Mouse (Mus musculus) stomach, embryonic 16.5 days (tissue): ENCODE results near the gene Ugt1a5. TPM values are rescaled to one million over a fixed set of nuclear protein-coding genes. Genes with fewer than 3 reads are reported as not detected.

ENCODE experiments used
- ATAC-seq: fragments of 200-750 bp; cut with Nextera tagmentation; 2 replicates; pipeline ENCODE4 v1.8.0; 2017; ENCODE audit warnings: moderate number of reproducible peaks, moderate TSS enrichment; ENCODE audit not compliant: insufficient read depth, low FRiP score
- H3K27ac ChIP-seq: fragments of 300-500 bp; sonication (generic); 2 replicates; pipeline ENCODE4 v1.5.1; 2014; ENCODE audit warnings: low read length
- H3K27me3 ChIP-seq: fragments of 300-500 bp; sonication (generic); 2 replicates; pipeline ENCODE4 v1.6.1; 2014; ENCODE audit warnings: low read length, control low read depth, mixed read lengths; ENCODE audit not compliant: control insufficient read depth, insufficient read depth
- H3K36me3 ChIP-seq: fragments of 300-500 bp; sonication (generic); 2 replicates; pipeline ENCODE4 v1.6.1; 2014; ENCODE audit warnings: low read length; ENCODE audit not compliant: control insufficient read depth, insufficient read depth
- H3K4me1 ChIP-seq: fragments of 300-500 bp; sonication (generic); 2 replicates; pipeline ENCODE4 v1.6.1; 2014; ENCODE audit warnings: low read length, control low read depth, mixed read lengths; ENCODE audit not compliant: control insufficient read depth, insufficient read depth
- H3K4me2 ChIP-seq: fragments of 300-500 bp; sonication (generic); 2 replicates; pipeline ENCODE4 v1.6.1; 2014; ENCODE audit warnings: low read depth, low read length, mixed read lengths
- H3K4me3 ChIP-seq: fragments of 300-500 bp; sonication (generic); replicated peaks from 2 replicates; pipeline ENCODE4 v1.5.1; 2014; ENCODE audit warnings: mild to moderate bottlenecking, low read length
- H3K9ac ChIP-seq: fragments of 300-500 bp; sonication (generic); 2 replicates; pipeline ENCODE4 v1.6.1; 2014; ENCODE audit warnings: low read length
- H3K9me3 ChIP-seq: fragments of 300-500 bp; sonication (generic); replicated peaks from 2 replicates; pipeline ENCODE4 v1.6.1; 2016; ENCODE audit warnings: low read length, control low read depth; ENCODE audit not compliant: control insufficient read depth
- WGBS: fragments of 180-500 bp; shearing (Covaris S2); extraction: QIAGEN DNeasy Blood & Tissue Kit; methylation state at CpG from one replicate; pipeline ENCODE4 v1.1.7; 2014; 5-methylcytosine and 5-hydroxymethylcytosine counted together
- polyA plus RNA-seq: library from polyadenylated mRNA; unstranded; fragments of >200 nt; fragmentation: Nextera tagmentation; extraction: Ambion mirVana; gene quantifications from 2 replicates; pipeline ENCODE4 v1.2.1, GENCODE M21; 2015

The Ugt1a5 gene
- polyA plus RNA-seq, 1 experiment from 2014 or later = 0.10 TPM

DNA sequence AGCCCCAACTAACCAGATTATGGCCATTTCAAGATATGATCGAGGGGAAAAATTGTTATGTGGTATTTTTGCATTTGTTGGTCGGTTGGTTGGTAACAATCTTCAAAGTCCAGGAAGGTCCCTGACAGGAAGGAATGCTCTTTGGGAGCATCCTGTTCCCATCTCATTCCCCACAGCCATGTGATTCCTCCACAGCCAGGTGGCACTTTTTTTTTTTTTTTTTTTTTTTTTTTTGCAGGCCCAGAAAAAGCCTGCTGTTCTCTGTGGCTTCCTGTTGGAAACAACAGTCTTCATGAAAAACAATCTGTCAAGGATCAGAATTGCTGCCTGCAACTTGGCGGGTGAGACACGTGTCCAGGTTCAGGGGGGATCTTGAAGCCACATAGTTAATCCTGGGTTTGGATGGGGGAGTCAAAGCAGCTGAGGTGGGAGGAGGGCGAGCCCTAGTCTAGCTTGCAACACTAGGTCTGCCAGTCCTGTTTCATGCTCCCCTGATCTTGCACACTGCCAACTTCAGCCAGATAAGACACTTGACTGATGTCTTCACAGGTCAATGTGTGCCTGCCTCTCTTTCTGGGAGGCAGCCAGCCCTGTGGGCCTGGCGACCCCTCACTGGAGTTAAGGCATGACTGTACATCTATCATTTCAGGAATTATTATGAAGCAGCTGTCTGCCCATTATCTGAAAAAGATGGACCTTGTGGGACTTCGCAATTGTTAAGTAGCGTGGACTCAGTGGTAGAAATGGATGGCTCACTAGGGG lies 93.2 kb downstream of the Ugt1a5 start:
- H3K36me3 ChIP-seq = peaks cover 39% of the 10 kb centered on the region
- 0 out of 2 replicates have a peak, but pooled peaks have one; percentile 0 for ATAC-seq
- WGBS = 62% methylated on average over 8 of the region's 8 CpGs

DNA sequence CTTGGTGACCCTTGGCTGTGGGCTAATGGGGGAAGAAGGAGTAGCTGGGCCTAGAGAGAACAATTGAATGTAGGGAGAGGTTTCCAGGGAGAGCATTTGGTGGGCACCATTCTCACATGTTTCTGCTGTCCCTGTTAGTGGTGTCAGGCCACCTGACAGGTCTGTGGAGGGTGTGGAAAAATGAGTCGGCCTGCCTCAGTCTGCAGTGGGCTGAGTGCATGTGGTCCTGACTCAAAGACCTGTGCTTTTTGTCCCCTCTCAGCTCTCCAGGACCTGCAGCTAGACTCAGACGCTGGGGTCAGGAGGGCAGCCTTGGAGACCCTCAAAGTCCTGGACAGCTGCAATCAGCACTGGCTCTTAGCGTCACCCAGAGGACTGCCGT lies 93.8 kb downstream of the Ugt1a5 start:
- Histone ChIP-seq H3K4me2 (no peak overlapping the region), H3K27me3 (no peaks in the 10 kb centered on the region), H3K9ac (no peak overlapping the region), H3K9me3 (0 out of 2 replicates have a peak, but pooled peaks cover 3% of the 10 kb centered on the region), H3K4me3 (no peak overlapping the region), H3K36me3 (peaks cover 45% of the 10 kb centered on the region), H3K27ac (peak overlapping the region; percentile 3; the same call in 1 of the 2 replicates), H3K4me1 (peaks cover 18% of the 10 kb centered on the region)
- 67% methylated on average over 4 of the region's 4 CpGs for WGBS
- no peak for ATAC-seq

More for the DNA sequence above, 93.2 kb downstream of the Ugt1a5 start:
- H3K27me3 ChIP-seq = no peaks in the 10 kb centered on the region
- H3K27ac ChIP-seq = peak overlapping the region; percentile 3; the same call in 1 of the 2 replicates
- no peak overlapping the region for H3K4me2 ChIP-seq
- peaks cover 18% of the 10 kb centered on the region for H3K4me1 ChIP-seq
- no peak overlapping the region for H3K4me3 ChIP-seq
- H3K9me3 ChIP-seq = 0 out of 2 replicates have a peak, but pooled peaks cover 5% of the 10 kb centered on the region
- no peak overlapping the region for H3K9ac ChIP-seq

DNA sequence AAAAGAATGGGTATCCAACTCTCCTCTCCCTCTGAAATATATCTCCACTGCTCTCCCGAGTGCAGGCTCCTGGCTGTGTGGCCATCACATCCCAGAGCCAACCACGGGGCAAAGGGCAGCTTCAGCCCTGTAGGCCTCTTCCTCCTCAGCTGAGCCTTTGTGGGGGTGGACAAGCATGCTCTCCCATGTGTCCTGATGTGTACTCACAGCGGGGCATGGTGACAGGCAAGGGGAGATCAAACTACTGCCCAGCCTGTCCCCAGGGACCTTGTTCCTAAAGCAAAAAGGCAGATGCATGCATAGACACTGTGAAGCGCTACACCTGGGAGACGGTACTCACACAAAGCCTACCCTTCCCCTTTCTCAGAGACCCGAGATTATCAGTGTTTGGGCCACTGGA lies 94.3 kb downstream of the Ugt1a5 start:
- Histone ChIP-seq H3K4me3 (no peak overlapping the region), H3K36me3 (peaks cover 49% of the 10 kb centered on the region), H3K9ac (no peak overlapping the region), H3K27ac (no peak overlapping the region), H3K4me2 (no peak overlapping the region), H3K27me3 (no peaks in the 10 kb centered on the region), H3K9me3 (no peaks in the 10 kb centered on the region), H3K4me1 (peaks cover 18% of the 10 kb centered on the region)
- ATAC-seq = peak; percentile 4; the same call in 1 of the 2 replicates
- WGBS = 74% methylated on average over 6 of the region's 6 CpGs

DNA sequence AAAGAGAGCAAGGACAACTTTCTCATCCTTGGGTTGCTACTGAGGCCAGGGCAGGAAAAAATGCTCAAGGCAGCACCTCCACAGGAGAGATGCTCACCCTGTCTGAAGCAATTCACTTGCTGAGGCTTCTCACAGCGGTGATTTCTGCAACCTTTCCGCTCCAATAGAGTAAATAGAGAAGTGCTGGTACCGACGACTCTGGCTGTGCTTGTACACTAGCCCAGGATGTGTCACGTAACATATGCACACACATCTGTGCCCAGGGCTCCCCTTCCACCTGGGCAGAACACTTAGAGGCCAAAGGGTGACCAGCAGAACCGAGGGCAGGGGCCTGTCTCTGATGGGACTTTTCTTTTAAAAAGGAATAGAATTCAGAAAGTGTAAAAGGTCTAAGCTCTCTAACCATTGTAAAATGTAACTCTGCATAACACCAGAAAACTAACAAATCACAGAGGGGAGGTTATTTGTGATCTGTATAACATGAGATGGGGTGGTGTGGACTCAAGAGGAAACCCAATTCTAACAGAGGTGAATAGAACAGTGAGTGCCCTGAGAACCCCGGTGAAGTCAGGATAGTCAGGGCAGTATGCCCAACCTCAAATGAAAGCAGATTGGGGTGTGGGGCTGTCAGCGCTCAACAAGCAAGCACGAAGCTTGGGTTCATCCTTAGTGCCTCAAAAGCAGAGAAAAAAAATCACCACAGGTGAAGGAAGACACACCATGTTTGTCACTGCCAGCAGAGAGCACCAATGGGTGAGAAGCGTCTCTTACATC lies 95.0 kb downstream of the Ugt1a5 start:
- H3K9me3 ChIP-seq = no peaks in the 10 kb centered on the region
- H3K4me1 ChIP-seq = peaks cover 18% of the 10 kb centered on the region
- peaks cover 56% of the 10 kb centered on the region for H3K36me3 ChIP-seq
- no peak for ATAC-seq
- no peak overlapping the region for H3K4me2 ChIP-seq
- no peak overlapping the region for H3K27ac ChIP-seq
- H3K9ac ChIP-seq = no peak overlapping the region
- H3K27me3 ChIP-seq = no peaks in the 10 kb centered on the region
- H3K4me3 ChIP-seq = no peak overlapping the region
- WGBS = 79% methylated on average over 10 of the region's 10 CpGs

DNA sequence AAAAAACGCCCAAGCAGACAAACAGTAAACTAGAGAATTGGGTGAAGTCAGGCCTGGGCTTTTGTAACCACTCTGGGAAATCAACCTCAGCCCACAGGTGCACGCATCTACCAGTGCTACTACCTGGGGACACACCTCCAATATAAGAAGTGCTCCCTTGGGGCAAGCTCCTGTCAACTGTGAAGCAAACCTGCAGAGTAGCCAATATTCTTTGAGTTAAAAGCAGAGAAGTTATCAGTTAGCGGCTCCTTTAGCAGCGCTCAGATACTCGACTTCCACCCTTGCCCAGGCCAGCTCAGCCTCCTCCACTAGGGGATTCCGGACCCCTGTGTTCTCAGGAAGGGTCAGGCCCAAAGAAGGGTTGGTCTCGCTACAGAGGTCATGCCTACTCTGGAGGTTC lies 95.9 kb downstream of the Ugt1a5 start:
- no peaks in the 10 kb centered on the region for H3K9me3 ChIP-seq
- H3K9ac ChIP-seq = no peak overlapping the region
- H3K4me2 ChIP-seq = no peak overlapping the region
- H3K27me3 ChIP-seq = no peaks in the 10 kb centered on the region
- 85% methylated on average over 7 of the region's 7 CpGs for WGBS
- peaks cover 18% of the 10 kb centered on the region for H3K4me1 ChIP-seq
- H3K4me3 ChIP-seq = no peak overlapping the region
- peak overlapping the region; percentile 7 for H3K27ac ChIP-seq
- H3K36me3 ChIP-seq = peaks cover 65% of the 10 kb centered on the region
- no peak for ATAC-seq

DNA sequence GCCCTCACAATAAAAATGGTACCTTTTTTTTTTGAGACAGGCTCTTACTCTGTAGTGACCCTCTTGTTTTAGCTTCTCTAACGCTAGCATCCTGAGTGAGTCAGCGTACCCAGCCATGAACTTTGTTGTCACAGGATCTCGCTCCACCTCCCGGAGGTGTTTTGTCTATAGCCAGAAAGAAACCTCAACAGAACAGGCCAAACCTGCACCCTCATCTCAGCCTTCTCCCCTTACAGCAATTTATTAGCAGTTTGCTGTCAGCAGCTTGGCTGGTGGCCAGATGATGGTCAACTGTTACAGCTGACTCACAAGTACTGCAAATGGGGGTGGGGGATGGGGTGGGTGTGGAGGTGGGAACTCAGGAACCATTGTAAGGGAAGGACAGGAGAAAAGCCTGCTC lies 96.4 kb downstream of the Ugt1a5 start:
- ATAC-seq = peak; percentile 51
- Histone ChIP-seq H3K27ac (peak overlapping the region; percentile 12), H3K9me3 (no peaks in the 10 kb centered on the region), H3K27me3 (no peaks in the 10 kb centered on the region), H3K4me1 (peaks cover 18% of the 10 kb centered on the region), H3K4me3 (no peak overlapping the region), H3K4me2 (no peak overlapping the region), H3K9ac (no peak overlapping the region), H3K36me3 (peaks cover 71% of the 10 kb centered on the region)
- 47% methylated on average over 4 of the region's 4 CpGs for WGBS

DNA sequence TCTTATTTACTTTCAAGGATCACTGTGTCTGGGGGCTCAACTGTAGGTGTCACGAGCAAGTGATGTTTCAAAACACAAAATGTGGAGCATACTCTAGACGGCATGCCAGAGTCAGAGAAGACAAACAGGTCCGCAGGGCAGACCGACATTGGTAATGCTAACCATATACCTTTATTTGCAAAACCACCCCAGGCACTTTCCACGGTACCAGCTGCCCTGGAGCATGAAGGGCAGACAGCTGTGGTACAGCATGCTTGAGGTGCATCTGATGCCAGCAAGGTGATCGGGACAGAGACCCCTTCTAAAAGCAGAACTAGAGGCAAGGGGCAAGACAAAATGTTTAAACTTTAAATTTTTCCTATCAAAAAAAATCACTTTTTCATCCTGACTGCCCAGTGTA lies 97.1 kb downstream of the Ugt1a5 start:
- Histone ChIP-seq H3K9ac (no peak overlapping the region), H3K9me3 (no peaks in the 10 kb centered on the region), H3K4me3 (no peak overlapping the region), H3K27me3 (no peaks in the 10 kb centered on the region), H3K4me1 (peaks cover 18% of the 10 kb centered on the region), H3K27ac (peak overlapping the region; percentile 12; the same call in 1 of the 2 replicates), H3K4me2 (no peak overlapping the region), H3K36me3 (peaks cover 78% of the 10 kb centered on the region)
- 66% methylated on average over 6 of the region's 6 CpGs for WGBS
- no peak for ATAC-seq

DNA sequence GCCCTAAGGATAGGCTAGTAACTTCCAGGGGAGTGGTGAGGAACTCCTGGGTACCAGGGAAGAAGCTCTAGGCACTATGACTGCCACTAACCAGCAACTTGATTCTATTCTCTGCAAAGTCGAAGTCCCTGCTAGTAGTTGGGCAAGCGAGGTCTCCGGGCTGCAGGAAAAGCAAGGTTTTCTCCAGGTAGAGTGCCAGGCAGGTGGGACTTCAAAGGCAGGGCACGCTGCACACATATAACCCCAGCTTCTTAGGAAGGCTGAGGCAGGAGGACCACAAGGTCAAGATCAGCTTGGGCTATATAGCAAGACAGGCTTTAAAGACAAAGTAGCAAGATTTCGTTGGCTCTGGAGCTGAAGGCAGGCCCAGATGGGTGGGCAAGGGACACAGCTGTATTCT lies 98.0 kb downstream of the Ugt1a5 start:
- H3K9me3 ChIP-seq = no peaks in the 10 kb centered on the region
- H3K36me3 ChIP-seq = peaks cover 86% of the 10 kb centered on the region
- H3K4me3 ChIP-seq = no peak overlapping the region
- H3K4me1 ChIP-seq = peaks cover 18% of the 10 kb centered on the region
- 89% methylated on average over 5 of the region's 5 CpGs for WGBS
- H3K27me3 ChIP-seq = no peaks in the 10 kb centered on the region
- no peak overlapping the region for H3K4me2 ChIP-seq
- no peak for ATAC-seq
- H3K27ac ChIP-seq = no peak overlapping the region
- H3K9ac ChIP-seq = no peak overlapping the region

DNA sequence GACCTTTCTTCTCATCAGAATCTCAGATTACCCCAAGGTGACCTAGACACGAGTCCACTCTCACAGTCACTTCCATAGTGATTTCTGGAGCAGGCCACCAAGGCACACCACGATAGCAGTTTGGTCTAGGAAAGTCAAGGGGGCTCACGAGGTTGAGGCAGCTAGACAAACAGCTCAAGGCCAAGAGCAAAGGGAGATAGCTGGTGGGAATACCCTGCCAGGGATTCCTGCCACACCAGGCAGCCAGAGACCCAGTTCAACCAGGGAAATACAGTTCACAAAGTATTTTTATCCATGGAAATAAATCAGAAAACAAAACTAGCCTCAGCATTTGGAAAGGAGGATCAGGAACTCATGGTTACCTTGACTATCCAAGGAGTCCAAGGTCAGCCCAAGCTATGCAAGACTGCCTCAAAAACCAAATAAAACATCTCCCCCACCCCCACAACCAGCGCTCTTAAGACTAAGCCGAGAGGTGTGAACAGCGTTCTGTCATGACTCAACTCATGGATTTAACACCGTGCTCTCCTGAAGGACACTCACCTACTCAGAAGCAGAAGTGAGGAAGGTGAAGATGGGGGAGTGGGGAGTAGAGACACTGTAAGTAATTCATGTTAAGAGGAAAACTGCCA lies 98.5 kb downstream of the Ugt1a5 start:
- no peak overlapping the region for H3K27ac ChIP-seq
- H3K4me2 ChIP-seq = no peak overlapping the region
- no peaks in the 10 kb centered on the region for H3K9me3 ChIP-seq
- 83% methylated on average over 7 of the region's 7 CpGs for WGBS
- H3K4me1 ChIP-seq = peaks cover 16% of the 10 kb centered on the region
- ATAC-seq = no peak
- peaks cover 92% of the 10 kb centered on the region for H3K36me3 ChIP-seq
- H3K4me3 ChIP-seq = no peak overlapping the region
- H3K9ac ChIP-seq = no peak overlapping the region
- H3K27me3 ChIP-seq = no peaks in the 10 kb centered on the region
